Mouse (Mus musculus) myocyte (in vitro differentiated cells): ENCODE measurements around the gene Stk39. TPM values are rescaled to one million over a fixed set of nuclear protein-coding genes. Genes with fewer than 3 reads are reported as not detected.

Source experiments
- H3K27me3 ChIP-seq: one replicate; pipeline ENCODE4 v1.6.1; 2011; ENCODE audit not compliant: control insufficient read depth, insufficient read depth, insufficient read length
- H3K36me3 ChIP-seq: one replicate; pipeline ENCODE4 v1.6.1; 2011; ENCODE audit not compliant: control insufficient read depth, insufficient read depth
- H3K4me2 ChIP-seq: one replicate; pipeline ENCODE4 v1.6.1; 2011; ENCODE audit warnings: low read depth, control low read depth
- H3K4me3 ChIP-seq: one replicate; pipeline ENCODE4 v1.5.1; 2011; ENCODE audit warnings: mild to moderate bottlenecking, control low read depth, moderate library complexity
- H3K79me2 ChIP-seq: one replicate; pipeline ENCODE4 v1.6.1; 2011; ENCODE audit not compliant: control insufficient read depth, insufficient read depth
- H3ac ChIP-seq: one replicate; pipeline ENCODE4 v1.6.1; 2011; ENCODE audit not compliant: control insufficient read depth, insufficient read length
- CEBPB ChIP-seq: IDR thresholded peaks from 2 replicates; pipeline ENCODE4 v1.6.1; 2011; ENCODE audit warnings: mild to moderate bottlenecking, moderate library complexity; ENCODE audit not compliant: poor library complexity, insufficient read depth, severe bottlenecking
- E2F4 ChIP-seq: IDR thresholded peaks from one replicate; pipeline ENCODE4 v1.6.1; 2011; ENCODE audit warnings: mild to moderate bottlenecking, control low read depth, moderate library complexity; ENCODE audit not compliant: insufficient read depth
- MAX ChIP-seq: IDR thresholded peaks from one replicate; pipeline ENCODE4 v1.6.1; 2011; ENCODE audit warnings: low read depth, mild to moderate bottlenecking, control low read depth
- MYOD1 ChIP-seq, 3 experiments: IDR thresholded peaks; one replicate each; pipeline ENCODE4 v1.6.1; 2011; ENCODE audit warnings: control low read depth in 2 of 3, low read depth in 2 of 3, mild to moderate bottlenecking in 2 of 3, moderate library complexity in 1 of 3; ENCODE audit not compliant: insufficient read length in 2 of 3, control insufficient read depth in 1 of 3
- MYOG ChIP-seq, 3 experiments: IDR thresholded peaks; one replicate each; pipeline ENCODE4 v1.6.1; 2011; ENCODE audit warnings: control low read depth in 2 of 3, low read depth in 2 of 3, mild to moderate bottlenecking in 2 of 3; ENCODE audit not compliant: insufficient read length in 2 of 3, control insufficient read depth in 1 of 3, insufficient read depth in 1 of 3
- POLR2A ChIP-seq: IDR thresholded peaks from one replicate; pipeline ENCODE4 v1.6.1; 2011; ENCODE audit warnings: low read depth, mild to moderate bottlenecking, control low read depth, moderate library complexity; ENCODE audit not compliant: insufficient read length
- POLR2AphosphoS2 ChIP-seq: IDR thresholded peaks from one replicate; pipeline ENCODE4 v1.6.1; 2011; ENCODE audit warnings: low read depth, control low read depth; ENCODE audit not compliant: insufficient read length
- REST ChIP-seq: IDR thresholded peaks from one replicate; pipeline ENCODE4 v1.6.1; 2011; ENCODE audit warnings: mild to moderate bottlenecking, control low read depth, moderate library complexity; ENCODE audit not compliant: insufficient read depth, insufficient read length
- SRF ChIP-seq: IDR thresholded peaks from one replicate; pipeline ENCODE4 v1.6.1; 2011; ENCODE audit warnings: low read depth; ENCODE audit not compliant: control insufficient read depth, insufficient read length
- TCF12 ChIP-seq: IDR thresholded peaks from one replicate; pipeline ENCODE4 v1.6.1; 2011; ENCODE audit warnings: mild to moderate bottlenecking, control low read depth; ENCODE audit not compliant: poor library complexity, insufficient read depth, severe bottlenecking
- TCF3 ChIP-seq: IDR thresholded peaks from one replicate; pipeline ENCODE4 v1.6.1; 2011; ENCODE audit warnings: low read depth, control low read depth; ENCODE audit not compliant: insufficient read length
- USF1 ChIP-seq: IDR thresholded peaks from one replicate; pipeline ENCODE4 v1.6.1; 2011; ENCODE audit warnings: low read depth, mild to moderate bottlenecking, control low read depth, moderate library complexity
- polyA plus RNA-seq: library from polyadenylated mRNA; unstranded; fragments of >200 nt; fragmentation: generic; extraction: Trizol; gene quantifications from one replicate; pipeline ENCODE4 v1.2.1, GENCODE M21; 2012; ENCODE audit warnings: missing spikeins

Gene Stk39
- polyA plus RNA-seq, 1 experiment, result 4.7 TPM

DNA sequence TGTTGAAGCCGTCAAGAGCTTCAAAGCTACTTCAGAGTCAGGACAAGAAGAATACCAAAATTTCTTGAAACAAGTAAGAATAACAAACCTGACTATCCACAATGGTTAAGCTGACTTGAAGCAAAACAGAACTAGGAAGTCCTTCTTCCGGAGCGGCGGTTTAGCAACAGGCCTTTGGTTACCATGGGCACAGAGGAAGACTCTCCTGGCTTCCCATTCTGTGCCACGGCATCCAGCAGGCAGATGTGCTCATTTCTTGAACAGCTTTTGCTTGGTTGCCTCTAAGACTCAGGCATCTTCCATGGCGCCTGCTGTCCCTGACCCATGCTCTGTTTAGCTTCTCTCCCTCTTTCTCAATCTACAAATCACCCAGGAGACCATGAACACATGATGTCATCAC is 257.7 kb downstream of the Stk39 start:
- no peaks in the 10 kb centered on the region for H3K36me3 ChIP-seq
- no peak overlapping the region for H3K4me2 ChIP-seq
- H3K4me3 ChIP-seq, result no peak overlapping the region
- no peak overlapping the region for H3ac ChIP-seq
- H3K27me3 ChIP-seq, result no peaks in the 10 kb centered on the region
- TF ChIP-seq POLR2AphosphoS2 (no peak), E2F4 (no peak)
- no peaks in the 10 kb centered on the region for H3K79me2 ChIP-seq

DNA sequence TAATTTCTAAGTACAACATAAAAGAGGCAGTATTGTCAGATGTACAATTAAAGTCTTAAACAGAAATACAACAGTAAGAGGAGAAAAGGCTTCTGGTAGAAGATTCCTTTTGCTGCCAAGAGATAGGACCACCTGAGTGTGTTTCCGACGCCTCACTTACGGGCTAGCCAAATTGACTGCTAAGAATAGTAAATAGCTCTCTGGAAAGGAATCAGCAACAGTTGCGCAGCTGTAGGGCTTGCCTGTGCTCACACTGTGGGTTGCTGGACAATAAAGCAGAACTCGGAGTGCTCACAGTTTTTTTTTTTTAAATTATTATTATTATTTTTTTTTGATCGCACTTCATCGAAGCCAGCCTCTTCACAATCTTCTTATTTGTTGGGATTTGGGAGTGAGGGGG is 260.6 kb downstream of the Stk39 start:
- Histone ChIP-seq H3K4me3 (no peak overlapping the region), H3ac (no peak overlapping the region), H3K27me3 (no peaks in the 10 kb centered on the region), H3K79me2 (no peaks in the 10 kb centered on the region), H3K36me3 (no peaks in the 10 kb centered on the region), H3K4me2 (no peak overlapping the region)
- TF ChIP-seq MAX (no peak), POLR2AphosphoS2 (no peak), TCF12 (no peak), SRF (no peak), POLR2A (no peak), MYOG (IDR thresholded peaks at IDR 0.05; ENCODE audit: control insufficient read depth in 1 of 3, insufficient read depth in 1 of 3, insufficient read length in 2 of 3, low read depth in 2 of 3) (no peak), CEBPB (no peak), MYOD1 (IDR thresholded peaks at IDR 0.05; ENCODE audit: control insufficient read depth in 1 of 3, insufficient read length in 2 of 3, low read depth in 2 of 3) (no peak), USF1 (no peak), TCF3 (no peak), REST (no peak), E2F4 (no peak)

DNA sequence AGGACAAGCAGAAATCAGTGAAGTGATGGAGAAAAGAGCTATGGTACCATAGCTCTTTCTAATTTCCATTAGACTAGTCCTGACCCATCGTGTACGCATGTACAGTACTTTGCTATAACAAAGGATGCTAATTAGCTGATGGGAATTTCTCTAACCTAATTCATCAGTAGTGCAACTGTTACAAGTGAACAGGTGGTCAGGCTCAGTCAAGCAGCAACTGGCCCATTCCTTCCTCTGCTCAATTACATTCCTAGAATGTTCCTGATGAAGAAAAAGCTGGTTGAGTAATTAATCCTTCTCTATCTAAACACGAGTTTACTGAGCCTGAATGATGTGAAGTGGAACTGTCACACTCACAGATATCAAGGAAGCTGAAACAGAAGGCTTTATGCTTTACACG is 275.8 kb downstream of the Stk39 start:
- Histone ChIP-seq H3K4me2 (no peak overlapping the region), H3K36me3 (no peaks in the 10 kb centered on the region), H3K27me3 (no peaks in the 10 kb centered on the region), H3K4me3 (no peak overlapping the region), H3ac (no peak overlapping the region), H3K79me2 (no peaks in the 10 kb centered on the region)
- TF ChIP-seq TCF3 (no peak), POLR2AphosphoS2 (no peak), SRF (no peak), USF1 (no peak), TCF12 (peak; percentile 11), MAX (no peak), MYOD1 (IDR thresholded peaks at IDR 0.05; ENCODE audit: control insufficient read depth in 1 of 3, insufficient read length in 2 of 3, low read depth in 2 of 3) (peak in 1 of 3 experiments; percentile 56), MYOG (IDR thresholded peaks at IDR 0.05; ENCODE audit: control insufficient read depth in 1 of 3, insufficient read depth in 1 of 3, insufficient read length in 2 of 3, low read depth in 2 of 3) (peak in 1 of 3 experiments; percentile 21), CEBPB (no peak), POLR2A (no peak)

DNA sequence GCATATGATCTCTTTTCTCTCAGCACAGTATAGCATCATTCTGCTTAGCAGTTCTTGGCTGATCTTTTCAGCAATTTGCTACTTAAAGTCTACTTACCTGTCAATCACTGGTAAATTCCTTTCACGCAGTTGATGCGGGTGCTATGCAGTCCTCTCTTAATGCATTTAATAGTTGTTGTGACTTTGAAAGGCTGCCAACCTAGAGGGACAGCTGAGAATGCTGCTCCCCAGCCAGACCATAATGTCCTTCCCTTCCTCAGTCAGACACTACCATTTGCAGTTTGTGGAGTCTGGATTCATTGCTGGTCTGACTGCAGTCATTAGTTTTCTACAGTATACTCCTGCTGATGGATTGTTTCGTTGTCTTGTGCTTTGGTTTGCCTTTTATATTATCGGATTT is 277.6 kb downstream of the Stk39 start:
- Histone ChIP-seq H3K4me2 (no peak overlapping the region), H3K27me3 (no peaks in the 10 kb centered on the region), H3K4me3 (no peak overlapping the region), H3K79me2 (no peaks in the 10 kb centered on the region), H3K36me3 (no peaks in the 10 kb centered on the region), H3ac (no peak overlapping the region)
- peak in 2 of 3 experiments; percentile 34 to 79 for TF ChIP-seq MYOD1 (IDR thresholded peaks at IDR 0.05; ENCODE audit: control insufficient read depth in 1 of 3, insufficient read length in 2 of 3, low read depth in 2 of 3)
- no peak for TF ChIP-seq SRF
- peak in 1 of 3 experiments; percentile 33 for TF ChIP-seq MYOG (IDR thresholded peaks at IDR 0.05; ENCODE audit: control insufficient read depth in 1 of 3, insufficient read depth in 1 of 3, insufficient read length in 2 of 3, low read depth in 2 of 3)

DNA sequence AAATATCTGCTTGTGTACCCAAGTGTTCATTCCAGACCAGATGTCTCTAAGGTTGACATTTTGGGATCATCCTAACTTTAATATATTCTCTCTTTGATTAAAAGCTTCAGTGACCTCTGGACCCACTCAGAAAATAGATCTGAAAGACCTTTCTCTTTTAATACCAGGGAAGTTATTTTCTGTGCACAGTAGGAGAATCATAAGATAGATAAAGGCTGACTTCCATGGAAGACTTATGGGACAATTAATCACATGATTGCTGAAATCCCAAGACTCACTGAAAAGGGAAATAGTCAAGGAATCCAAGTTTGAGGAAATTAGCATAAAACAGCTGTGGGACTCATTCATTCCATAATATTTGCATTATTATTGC is 278.6 kb downstream of the Stk39 start:
- H3K4me2 ChIP-seq, result no peak overlapping the region
- no peaks in the 10 kb centered on the region for H3K79me2 ChIP-seq
- no peak for TF ChIP-seq CEBPB
- no peak for TF ChIP-seq USF1
- TF ChIP-seq MYOG (IDR thresholded peaks at IDR 0.05; ENCODE audit: control insufficient read depth in 1 of 3, insufficient read depth in 1 of 3, insufficient read length in 2 of 3, low read depth in 2 of 3), result no peak
- no peak for TF ChIP-seq TCF12
- TF ChIP-seq TCF3, result no peak
- TF ChIP-seq MAX, result no peak
- TF ChIP-seq SRF, result no peak
- no peak for TF ChIP-seq E2F4
- TF ChIP-seq REST, result no peak
- H3K36me3 ChIP-seq, result no peaks in the 10 kb centered on the region
- H3ac ChIP-seq, result no peak overlapping the region
- no peaks in the 10 kb centered on the region for H3K27me3 ChIP-seq
- H3K4me3 ChIP-seq, result no peak overlapping the region
